Mouse (Mus musculus) liver, adult 2 months (tissue): ENCODE measurements around the gene Speg.

Experiments used
- CTCF ChIP-seq: fragments of 200-500 bp; IDR thresholded peaks from 2 replicates; pipeline ENCODE4 v1.5.1; 2011; ENCODE audit warnings: low read depth, low read length, control low read depth
- POLR2A ChIP-seq: fragments of 200-500 bp; IDR thresholded peaks from 2 replicates; pipeline ENCODE4 v1.6.1; 2011; ENCODE audit warnings: low read length, control low read depth; ENCODE audit not compliant: insufficient read depth; ENCODE audit errors: extremely low read depth

GRCm38 (mm10) chr1:75336461-75336860 is 38.6 kb upstream of the Speg start:
- TF ChIP-seq CTCF (no peak), POLR2A (no peak)
